Mouse (Mus musculus): Measurements from ENCODE around the gene Csmd2. TPM values are rescaled to one million over a fixed set of nuclear protein-coding genes. Genes with fewer than 3 reads are reported as not detected.

Gene Csmd2
- polyA plus RNA-seq, 1 experiment from 2014 or later, result 0.08 TPM

GRCm38 (mm10) chr4:128139991-128140390 is 152.3 kb downstream of the Csmd2 start:
- H3K9ac ChIP-seq (ENCODE audit: low read length), result no peak overlapping the region
- no peak overlapping the region for H3K27ac ChIP-seq (replicated peaks; ENCODE audit: low read depth, low read length)
- H3K27me3 ChIP-seq (ENCODE audit: control insufficient read depth, insufficient read depth, low read length), result no peaks in the 10 kb centered on the region
- H3K4me2 ChIP-seq (ENCODE audit: low read depth, severe bottlenecking), result no peak overlapping the region
- no peaks in the 10 kb centered on the region for H3K4me1 ChIP-seq (ENCODE audit: control insufficient read depth, insufficient read depth, low read length)
- DNase-seq (ENCODE audit: low spot score), result no peak
- 75% methylated on average over 2 of the region's 2 CpGs for WGBS
- no peak for ATAC-seq (ENCODE audit: insufficient number of reproducible peaks, low FRiP score, low TSS enrichment, low read depth)
- no peaks in the 10 kb centered on the region for H3K9me3 ChIP-seq (ENCODE audit: control insufficient read depth, low read length)
- no peaks in the 10 kb centered on the region for H3K36me3 ChIP-seq (ENCODE audit: control insufficient read depth, insufficient read depth, low read length)
- H3K4me3 ChIP-seq (ENCODE audit: low read depth, low read length), result no peak overlapping the region

GRCm38 (mm10) chr4:128141161-128142101 is 153.8 kb downstream of the Csmd2 start:
- Histone ChIP-seq H3K4me3 (ENCODE audit: low read depth, low read length) (no peak overlapping the region), H3K36me3 (ENCODE audit: control insufficient read depth, insufficient read depth, low read length) (no peaks in the 10 kb centered on the region), H3K9ac (ENCODE audit: low read length) (no peak overlapping the region), H3K4me2 (ENCODE audit: low read depth, severe bottlenecking) (no peak overlapping the region), H3K27me3 (ENCODE audit: control insufficient read depth, insufficient read depth, low read length) (no peaks in the 10 kb centered on the region), H3K27ac (replicated peaks; ENCODE audit: low read depth, low read length) (no peak overlapping the region), H3K9me3 (ENCODE audit: control insufficient read depth, low read length) (no peaks in the 10 kb centered on the region), H3K4me1 (ENCODE audit: control insufficient read depth, insufficient read depth, low read length) (no peaks in the 10 kb centered on the region)
- ATAC-seq (ENCODE audit: insufficient number of reproducible peaks, low FRiP score, low TSS enrichment, low read depth), result no peak
- 63% methylated on average over 10 of the region's 10 CpGs for WGBS
- no peak for DNase-seq (ENCODE audit: low spot score)

GRCm38 (mm10) chr4:128142279-128142678 is 154.6 kb downstream of the Csmd2 start:
- no peaks in the 10 kb centered on the region for H3K9me3 ChIP-seq (ENCODE audit: control insufficient read depth, low read length)
- no peak overlapping the region for H3K4me2 ChIP-seq (ENCODE audit: low read depth, severe bottlenecking)
- H3K4me3 ChIP-seq (ENCODE audit: low read depth, low read length), result no peak overlapping the region
- WGBS, result 79% methylated on average over 3 of the region's 3 CpGs
- H3K9ac ChIP-seq (ENCODE audit: low read length), result no peak overlapping the region
- no peaks in the 10 kb centered on the region for H3K27me3 ChIP-seq (ENCODE audit: control insufficient read depth, insufficient read depth, low read length)
- no peaks in the 10 kb centered on the region for H3K4me1 ChIP-seq (ENCODE audit: control insufficient read depth, insufficient read depth, low read length)
- H3K36me3 ChIP-seq (ENCODE audit: control insufficient read depth, insufficient read depth, low read length), result no peaks in the 10 kb centered on the region
- ATAC-seq (ENCODE audit: insufficient number of reproducible peaks, low FRiP score, low TSS enrichment, low read depth), result no peak
- no peak overlapping the region for H3K27ac ChIP-seq (replicated peaks; ENCODE audit: low read depth, low read length)
- no peak for DNase-seq (ENCODE audit: low spot score)

- no peak overlapping the region for H3K4me2 ChIP-seq (ENCODE audit: low read depth, severe bottlenecking)
- no peaks in the 10 kb centered on the region for H3K36me3 ChIP-seq (ENCODE audit: control insufficient read depth, insufficient read depth, low read length)
- H3K27me3 ChIP-seq (ENCODE audit: control insufficient read depth, insufficient read depth, low read length), result no peaks in the 10 kb centered on the region
- no peak overlapping the region for H3K4me3 ChIP-seq (ENCODE audit: low read depth, low read length)
- ATAC-seq (ENCODE audit: insufficient number of reproducible peaks, low FRiP score, low TSS enrichment, low read depth), result no peak
- no peaks in the 10 kb centered on the region for H3K9me3 ChIP-seq (ENCODE audit: control insufficient read depth, low read length)
- no peaks in the 10 kb centered on the region for H3K4me1 ChIP-seq (ENCODE audit: control insufficient read depth, insufficient read depth, low read length)
- no peak overlapping the region for H3K9ac ChIP-seq (ENCODE audit: low read length)
- no peak for DNase-seq (ENCODE audit: low spot score)
- WGBS, result 83% methylated on average over 3 of the region's 3 CpGs
- H3K27ac ChIP-seq (replicated peaks; ENCODE audit: low read depth, low read length), result no peak overlapping the region
These were observed 155.5 kb downstream of the Csmd2 start for GRCm38 (mm10) chr4:128143147-128143546.

GRCm38 (mm10) chr4:128149524-128149923 is 161.9 kb downstream of the Csmd2 start:
- Histone ChIP-seq H3K27me3 (ENCODE audit: control insufficient read depth, insufficient read depth, low read length) (no peaks in the 10 kb centered on the region), H3K36me3 (ENCODE audit: control insufficient read depth, insufficient read depth, low read length) (no peaks in the 10 kb centered on the region), H3K9ac (ENCODE audit: low read length) (no peak overlapping the region), H3K9me3 (ENCODE audit: control insufficient read depth, low read length) (no peaks in the 10 kb centered on the region), H3K4me1 (ENCODE audit: control insufficient read depth, insufficient read depth, low read length) (no peaks in the 10 kb centered on the region), H3K4me3 (ENCODE audit: low read depth, low read length) (no peak overlapping the region), H3K4me2 (ENCODE audit: low read depth, severe bottlenecking) (no peak overlapping the region), H3K27ac (replicated peaks; ENCODE audit: low read depth, low read length) (no peak overlapping the region)
- ATAC-seq (ENCODE audit: insufficient number of reproducible peaks, low FRiP score, low TSS enrichment, low read depth), result no peak
- 93% methylated on average over 4 of the region's 4 CpGs for WGBS
- no peak for DNase-seq (ENCODE audit: low spot score)

- DNase-seq (ENCODE audit: low spot score), result no peak
- Histone ChIP-seq H3K9me3 (ENCODE audit: control insufficient read depth, low read length) (no peaks in the 10 kb centered on the region), H3K9ac (ENCODE audit: low read length) (no peak overlapping the region), H3K4me2 (ENCODE audit: low read depth, severe bottlenecking) (no peak overlapping the region), H3K27ac (replicated peaks; ENCODE audit: low read depth, low read length) (no peak overlapping the region), H3K4me3 (ENCODE audit: low read depth, low read length) (no peak overlapping the region), H3K36me3 (ENCODE audit: control insufficient read depth, insufficient read depth, low read length) (no peaks in the 10 kb centered on the region), H3K27me3 (ENCODE audit: control insufficient read depth, insufficient read depth, low read length) (no peaks in the 10 kb centered on the region), H3K4me1 (ENCODE audit: control insufficient read depth, insufficient read depth, low read length) (0 out of 2 replicates have a peak, but pooled peaks cover 5% of the 10 kb centered on the region)
- WGBS, result 66% methylated on average over 3 of the region's 3 CpGs
- ATAC-seq (ENCODE audit: insufficient number of reproducible peaks, low FRiP score, low TSS enrichment, low read depth), result no peak
These were observed 164.4 kb downstream of the Csmd2 start for GRCm38 (mm10) chr4:128152066-128152465.

- no peak overlapping the region for H3K4me2 ChIP-seq (ENCODE audit: low read depth, severe bottlenecking)
- H3K27ac ChIP-seq (replicated peaks; ENCODE audit: low read depth, low read length), result no peak overlapping the region
- H3K27me3 ChIP-seq (ENCODE audit: control insufficient read depth, insufficient read depth, low read length), result no peaks in the 10 kb centered on the region
- ATAC-seq (ENCODE audit: insufficient number of reproducible peaks, low FRiP score, low TSS enrichment, low read depth) (no peak), DNase-seq (ENCODE audit: low spot score) (no peak)
- H3K4me1 ChIP-seq (ENCODE audit: control insufficient read depth, insufficient read depth, low read length), result 0 out of 2 replicates have a peak, but pooled peaks cover 5% of the 10 kb centered on the region
- no peaks in the 10 kb centered on the region for H3K36me3 ChIP-seq (ENCODE audit: control insufficient read depth, insufficient read depth, low read length)
- H3K4me3 ChIP-seq (ENCODE audit: low read depth, low read length), result no peak overlapping the region
- no peaks in the 10 kb centered on the region for H3K9me3 ChIP-seq (ENCODE audit: control insufficient read depth, low read length)
- WGBS, result 87% methylated on average over 4 of the region's 4 CpGs
- H3K9ac ChIP-seq (ENCODE audit: low read length), result no peak overlapping the region
These were observed 165.5 kb downstream of the Csmd2 start for GRCm38 (mm10) chr4:128153144-128153543.

GRCm38 (mm10) chr4:128155226-128155625 is 167.6 kb downstream of the Csmd2 start:
- Histone ChIP-seq H3K27me3 (ENCODE audit: control insufficient read depth, insufficient read depth, low read length) (no peaks in the 10 kb centered on the region), H3K4me1 (ENCODE audit: control insufficient read depth, insufficient read depth, low read length) (0 out of 2 replicates have a peak, but pooled peaks cover 5% of the 10 kb centered on the region), H3K9me3 (ENCODE audit: control insufficient read depth, low read length) (no peaks in the 10 kb centered on the region), H3K27ac (replicated peaks; ENCODE audit: low read depth, low read length) (no peak overlapping the region), H3K36me3 (ENCODE audit: control insufficient read depth, insufficient read depth, low read length) (no peaks in the 10 kb centered on the region), H3K4me3 (ENCODE audit: low read depth, low read length) (no peak overlapping the region), H3K9ac (ENCODE audit: low read length) (no peak overlapping the region), H3K4me2 (ENCODE audit: low read depth, severe bottlenecking) (no peak overlapping the region)
- peak; percentile 64 for DNase-seq (ENCODE audit: low spot score)
- no peak for ATAC-seq (ENCODE audit: insufficient number of reproducible peaks, low FRiP score, low TSS enrichment, low read depth)
- 11% methylated on average over 3 of the region's 3 CpGs for WGBS
